Mouse (Mus musculus) right cerebral cortex, adult 18-20 months (tissue): ENCODE measurements around the gene Fcer1a.
"Not testable (repeated sequence)": the region's sequence is repeated elsewhere in the genome, so short reads cannot be mapped to it uniquely, and the experiment has no call there.

Experiments used
- DNase-seq: peaks from one replicate; pipeline ENCODE4 v3.0.0; 2022; ENCODE audit warnings: mixed read lengths

Gene Fcer1a

DNA sequence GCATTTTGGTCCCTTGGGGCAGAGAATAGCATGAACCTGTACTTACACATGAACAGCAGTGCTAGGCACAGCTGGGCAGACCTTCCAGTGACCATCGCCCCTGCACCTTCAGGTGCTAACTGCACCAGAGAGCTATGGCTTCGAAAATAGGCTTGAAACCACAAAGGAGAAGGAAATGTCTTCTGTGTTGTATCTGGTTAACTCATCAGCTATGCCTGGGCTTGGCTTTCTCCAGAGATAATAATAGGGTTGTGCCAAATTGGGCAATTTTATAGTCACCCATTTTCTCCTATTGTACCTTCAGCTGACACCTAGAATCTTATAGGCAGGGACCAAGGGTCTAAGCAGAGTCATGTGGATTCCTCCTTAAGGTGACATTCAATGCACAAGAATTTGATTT lies at the start of gene Fcer1a:
Gene Fcer1a (minus strand): TSS at position 134 of the 400 bp plus-strand sequence.
- DNase-seq: no peak

- no peak for DNase-seq
Measured at GRCm38 (mm10) chr1:173265701-173266100, 38.7 kb upstream of the Fcer1a start, which contains the start of gene Olfr418. Gene Olfr418, plus strand, starts transcription at chr1:173266001.

DNA sequence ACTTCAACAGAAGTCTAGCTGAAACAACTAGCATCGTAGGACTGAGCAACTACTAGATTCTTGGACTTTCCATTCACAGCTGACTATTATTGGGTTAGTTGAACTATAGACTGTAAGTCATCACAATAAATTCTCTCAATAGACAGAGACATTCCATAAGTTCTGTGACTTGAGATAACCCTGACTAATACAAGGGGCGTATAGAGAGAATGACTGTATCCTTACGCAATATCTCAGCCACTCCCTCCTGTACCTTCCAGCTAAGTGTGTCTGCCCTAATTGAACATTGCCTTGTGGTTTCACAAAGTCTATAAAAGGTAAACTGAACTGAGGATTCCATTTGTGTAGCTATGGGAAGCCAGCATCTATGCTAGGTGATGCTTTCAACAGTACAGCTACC lies 22.9 kb upstream of the Fcer1a start:
- no peak for DNase-seq

- not testable (repeated sequence) for DNase-seq
Measured at GRCm38 (mm10) chr1:173237004-173237403, 10.0 kb upstream of the Fcer1a start.

DNA sequence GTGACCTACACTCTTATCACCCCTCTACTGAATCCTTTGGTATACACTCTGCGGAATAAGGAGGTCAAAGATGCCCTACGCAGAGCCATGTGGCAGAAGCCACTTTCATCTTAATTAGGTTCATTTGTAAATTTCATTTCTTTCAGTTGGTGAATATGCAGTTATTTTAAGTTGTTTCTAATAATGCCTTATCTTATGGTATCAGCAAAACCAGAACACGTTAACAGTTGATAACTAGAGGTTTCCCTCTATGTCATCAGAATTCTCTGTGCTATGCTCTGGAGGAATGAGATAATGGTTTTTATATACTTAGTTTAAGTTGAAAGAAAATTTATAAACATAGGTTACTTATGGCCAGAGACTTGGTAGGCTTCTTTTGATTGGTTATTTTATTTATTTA lies 10.5 kb downstream of the Fcer1a start:
- DNase-seq: no peak

GRCm38 (mm10) chr1:173212092-173212491 lies 14.9 kb downstream of the Fcer1a start, which contains the start of gene Olfr1404:
Gene Olfr1404, plus strand, starts transcription at chr1:173212392.
- no peak for DNase-seq

DNA sequence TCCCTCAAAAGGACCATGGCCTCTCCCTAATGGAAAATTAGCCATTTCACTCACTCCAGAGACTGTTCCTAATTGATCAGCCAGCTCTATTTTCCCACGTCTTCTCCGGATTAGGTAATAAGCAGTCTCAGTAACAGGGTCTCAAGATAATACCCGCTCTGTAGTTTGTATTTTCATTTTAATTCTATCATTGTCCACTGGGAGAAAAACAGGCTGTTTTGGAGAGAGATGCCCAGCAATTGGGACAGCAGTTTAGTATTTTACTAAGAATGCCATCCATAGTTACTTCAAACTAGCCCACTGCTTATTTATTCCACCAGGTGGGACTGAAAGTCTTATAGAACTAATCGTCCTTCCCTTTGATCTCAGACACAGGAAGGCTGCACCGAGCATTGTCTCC lies 29.5 kb downstream of the Fcer1a start, which contains the start of gene Olfr218:
Gene Olfr218 (plus strand): TSS at position 301 of the 400 bp plus-strand sequence.
- DNase-seq: no peak

GRCm38 (mm10) chr1:173196359-173196758 lies 30.7 kb downstream of the Fcer1a start:
- no peak for DNase-seq

DNA sequence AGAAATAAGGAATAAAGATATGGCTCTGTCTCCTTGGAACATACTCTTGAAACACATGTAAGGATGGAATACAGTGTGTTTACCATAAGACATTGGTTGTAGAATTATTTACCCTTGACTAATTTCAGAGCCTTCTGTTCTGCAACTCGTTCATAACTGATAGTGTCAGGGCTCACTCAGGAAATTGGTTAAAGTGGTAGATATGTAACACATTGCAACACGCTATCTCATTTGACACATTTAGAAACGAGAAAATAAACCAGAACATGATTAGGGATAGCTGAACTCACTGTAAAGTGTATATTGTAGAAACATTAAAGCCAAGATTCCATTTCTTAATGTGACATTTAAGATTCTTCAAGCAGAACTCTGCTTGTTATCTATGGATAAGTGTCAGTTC lies 35.0 kb downstream of the Fcer1a start:
- no peak for DNase-seq

DNA sequence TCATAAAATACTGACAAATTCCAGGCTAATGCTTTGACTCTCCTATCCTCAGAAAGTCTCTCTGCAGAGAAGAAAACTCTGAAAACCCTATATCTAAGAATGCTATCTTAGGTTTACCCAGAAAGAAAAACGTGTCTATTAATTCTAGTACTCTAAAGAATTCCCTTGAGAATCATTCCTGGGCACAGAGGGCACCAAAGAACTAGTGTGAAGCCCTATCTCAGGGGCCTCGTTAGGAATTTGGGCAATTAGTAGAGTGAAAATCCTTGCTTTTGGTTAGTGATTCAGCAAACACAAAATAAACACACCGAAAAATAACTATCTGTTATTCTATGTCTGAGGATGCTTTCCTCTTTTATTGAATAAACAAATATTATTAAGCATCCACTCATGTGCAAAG lies 36.5 kb downstream of the Fcer1a start, which contains the start of gene Olfr1406:
Gene Olfr1406 (minus strand): TSS at position 101 of the 400 bp plus-strand sequence.
- DNase-seq: no peak

GRCm38 (mm10) chr1:173174154-173174842 lies 52.7 kb downstream of the Fcer1a start:
- DNase-seq: no peak
